Mouse (Mus musculus): ENCODE measurements around the gene Itgae. TPM values are rescaled to one million over a fixed set of nuclear protein-coding genes. Genes with fewer than 3 reads are reported as not detected.

Itgae gene
- 0.15 and 0.20 TPM in 2 replicates for polyA plus RNA-seq (2014; fragmentation: Nextera tagmentation; extraction: Ambion mirVana)

DNA sequence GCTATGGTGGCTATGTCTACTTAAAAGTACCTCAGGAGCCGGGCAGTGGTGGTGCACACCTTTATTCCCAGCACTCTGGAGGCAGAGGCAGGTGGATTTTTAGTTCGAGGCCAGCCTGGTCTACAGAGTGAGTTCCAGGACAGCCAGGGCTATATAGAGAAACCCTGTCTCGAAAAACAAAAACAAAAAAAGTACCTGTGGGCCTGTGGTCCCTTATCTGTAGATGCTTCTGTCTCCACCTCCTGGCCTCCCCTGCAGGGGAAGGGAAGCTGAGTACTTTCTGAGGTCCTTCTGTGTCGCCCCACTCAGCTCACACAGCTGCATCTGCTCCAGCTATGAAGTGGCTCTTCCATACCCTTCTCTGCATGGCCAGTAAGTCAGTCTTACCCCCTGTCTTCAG lies at the start of gene Itgae:
TSS of gene Itgae (plus strand) at position 301 of the 400 bp plus-strand sequence.
- H3K9ac ChIP-seq (ENCODE audit: low read depth, low read length): no peak within 1 kb of the TSS
- H3K4me2 ChIP-seq (replicated peaks; ENCODE audit: low read depth, low read length): no peak within 1 kb of the TSS
- WGBS: 80% methylated on average over 4 of the region's 4 CpGs

GRCm38 (mm10) chr11:73044229-73044755 lies 46.1 kb upstream of the Itgae start:
- Histone ChIP-seq H3K27ac (ENCODE audit: low read depth, low read length) (no peak overlapping the region), H3K9me3 (ENCODE audit: control insufficient read depth, low read length) (no peaks in the 10 kb centered on the region), H3K4me3 (ENCODE audit: low read depth, low read length) (no peak overlapping the region), H3K36me3 (ENCODE audit: control insufficient read depth, insufficient read depth, low read length) (no peaks in the 10 kb centered on the region), H3K27me3 (ENCODE audit: control insufficient read depth, insufficient read depth, low read length) (no peaks in the 10 kb centered on the region), H3K9ac (ENCODE audit: low read depth, low read length) (no peak overlapping the region), H3K4me1 (replicated peaks; ENCODE audit: control insufficient read depth, insufficient read depth, low read length) (0 out of 2 replicates have a peak, but pooled peaks cover 2% of the 10 kb centered on the region), H3K4me2 (replicated peaks; ENCODE audit: low read depth, low read length) (no peak overlapping the region)
- WGBS: 58% methylated on average over 6 of the region's 6 CpGs
- DNase-seq (ENCODE audit: low spot score) (no peak), ATAC-seq (ENCODE audit: low FRiP score) (no peak)

More for the DNA sequence above, at the start of gene Itgae:
- no peaks in the 10 kb centered on the region for H3K36me3 ChIP-seq (ENCODE audit: control insufficient read depth, insufficient read depth, low read length)
- H3K4me1 ChIP-seq (replicated peaks; ENCODE audit: control insufficient read depth, insufficient read depth, low read length): no peaks in the 10 kb centered on the region
- ATAC-seq (ENCODE audit: low FRiP score) (no peak), DNase-seq (ENCODE audit: low spot score) (no peak)
- H3K27me3 ChIP-seq (ENCODE audit: control insufficient read depth, insufficient read depth, low read length): no peaks in the 10 kb centered on the region
- H3K27ac ChIP-seq (ENCODE audit: low read depth, low read length): no peak within 1 kb of the TSS
- no peak within 1 kb of the TSS for H3K4me3 ChIP-seq (ENCODE audit: low read depth, low read length)
- no peaks in the 10 kb centered on the region for H3K9me3 ChIP-seq (ENCODE audit: control insufficient read depth, low read length)

- H3K9ac ChIP-seq (ENCODE audit: low read depth, low read length): no peak overlapping the region
- WGBS: 66% methylated on average over 4 of the region's 4 CpGs
- DNase-seq (ENCODE audit: low spot score) (no peak), ATAC-seq (ENCODE audit: low FRiP score) (no peak)
- no peaks in the 10 kb centered on the region for H3K9me3 ChIP-seq (ENCODE audit: control insufficient read depth, low read length)
- H3K27ac ChIP-seq (ENCODE audit: low read depth, low read length): no peak overlapping the region
- no peak overlapping the region for H3K4me2 ChIP-seq (replicated peaks; ENCODE audit: low read depth, low read length)
- H3K4me3 ChIP-seq (ENCODE audit: low read depth, low read length): no peak overlapping the region
- H3K36me3 ChIP-seq (ENCODE audit: control insufficient read depth, insufficient read depth, low read length): no peaks in the 10 kb centered on the region
- H3K4me1 ChIP-seq (replicated peaks; ENCODE audit: control insufficient read depth, insufficient read depth, low read length): 0 out of 2 replicates have a peak, but pooled peaks cover 2% of the 10 kb centered on the region
- H3K27me3 ChIP-seq (ENCODE audit: control insufficient read depth, insufficient read depth, low read length): no peaks in the 10 kb centered on the region
These were observed 45.6 kb upstream of the Itgae start for GRCm38 (mm10) chr11:73044789-73045188.

DNA sequence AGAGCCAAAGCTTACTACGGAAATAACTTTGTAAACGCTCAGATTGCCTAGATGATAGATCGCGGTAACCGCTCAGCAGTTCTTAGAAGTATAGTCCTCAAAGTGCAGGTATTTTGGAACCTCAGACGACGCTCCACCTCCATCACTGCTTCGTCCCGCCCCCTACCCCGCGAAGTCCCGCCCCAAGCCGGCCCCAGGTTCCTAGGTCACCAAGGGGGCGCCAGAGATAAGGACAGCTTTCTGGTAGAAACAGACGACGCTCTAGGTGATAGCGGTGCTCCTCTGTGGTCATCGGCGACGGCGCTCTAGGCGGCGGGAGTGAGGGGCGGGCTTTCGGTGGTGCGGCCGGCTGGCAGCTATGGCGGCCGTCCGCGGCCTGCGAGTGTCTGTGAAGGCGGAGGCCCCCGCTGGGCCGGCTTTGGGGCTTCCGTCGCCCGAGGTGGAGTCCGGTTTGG lies 42.8 kb upstream of the Itgae start, which contains the start of gene Ncbp3:
TSS of gene Ncbp3 (plus strand) at position 242 of the 455 bp plus-strand sequence.
- Histone ChIP-seq H3K27ac (ENCODE audit: low read depth, low read length) (peak within 1 kb of the TSS; percentile 87), H3K4me2 (replicated peaks; ENCODE audit: low read depth, low read length) (peak within 1 kb of the TSS; percentile 60), H3K9ac (ENCODE audit: low read depth, low read length) (peak within 1 kb of the TSS; percentile 89), H3K4me1 (replicated peaks; ENCODE audit: control insufficient read depth, insufficient read depth, low read length) (0 out of 2 replicates have a peak, but pooled peaks cover 2% of the 10 kb centered on the region), H3K4me3 (ENCODE audit: low read depth, low read length) (peak within 1 kb of the TSS; percentile 91), H3K36me3 (ENCODE audit: control insufficient read depth, insufficient read depth, low read length) (no peaks in the 10 kb centered on the region), H3K9me3 (ENCODE audit: control insufficient read depth, low read length) (no peaks in the 10 kb centered on the region), H3K27me3 (ENCODE audit: control insufficient read depth, insufficient read depth, low read length) (no peaks in the 10 kb centered on the region)
- whole genome bisulfite sequencing: under 1% methylated on average over 38 of the region's 39 CpGs
- DNase-seq (ENCODE audit: low spot score): peak; percentile 97
- ATAC-seq (ENCODE audit: low FRiP score): peak; percentile 96

DNA sequence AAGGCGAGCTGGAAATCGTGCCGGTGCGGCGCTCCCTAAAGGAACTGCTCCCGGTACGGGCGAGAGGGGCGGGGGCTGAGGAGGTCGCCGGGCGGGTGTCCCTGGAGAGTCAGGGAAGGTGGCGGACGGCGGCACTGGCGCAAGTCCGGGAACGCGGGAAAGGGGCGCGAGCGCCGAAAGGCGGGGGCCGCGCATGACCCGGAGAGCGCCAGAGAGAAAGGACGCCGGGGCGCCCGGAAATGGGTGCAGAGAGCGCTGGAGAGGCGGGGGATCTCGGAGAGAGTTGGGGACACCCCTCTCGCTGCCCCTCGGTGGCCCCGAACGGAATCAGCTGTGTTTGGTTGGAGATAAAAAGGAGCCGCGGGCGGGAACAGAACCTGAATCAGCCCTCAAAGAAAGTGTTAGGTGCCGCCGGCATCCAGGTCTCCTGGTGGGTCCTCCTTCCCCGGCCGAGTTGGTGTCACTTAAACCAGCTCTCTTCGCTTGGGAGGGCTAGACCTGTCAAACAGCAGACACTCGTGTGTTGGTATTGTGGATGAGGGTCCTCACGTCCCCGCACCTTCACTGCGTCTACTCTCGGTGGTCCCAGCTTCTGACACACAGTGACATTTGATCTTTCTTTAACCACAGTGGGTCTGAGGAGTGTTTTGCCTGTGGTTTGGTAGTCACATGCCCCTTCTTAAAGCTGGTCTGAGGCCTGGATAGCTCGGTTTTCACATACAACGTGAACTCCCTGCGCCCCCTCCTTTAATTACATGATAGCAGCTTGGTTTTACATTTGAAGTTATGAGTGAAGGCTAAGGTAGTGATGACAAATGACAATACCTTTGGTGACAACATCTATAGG lies 42.1 kb upstream of the Itgae start:
- H3K4me3 ChIP-seq (ENCODE audit: low read depth, low read length): peak overlapping the region; percentile 91
- H3K27me3 ChIP-seq (ENCODE audit: control insufficient read depth, insufficient read depth, low read length): no peaks in the 10 kb centered on the region
- H3K9me3 ChIP-seq (ENCODE audit: control insufficient read depth, low read length): no peaks in the 10 kb centered on the region
- 0 out of 2 replicates have a peak, but pooled peaks cover 2% of the 10 kb centered on the region for H3K4me1 ChIP-seq (replicated peaks; ENCODE audit: control insufficient read depth, insufficient read depth, low read length)
- H3K36me3 ChIP-seq (ENCODE audit: control insufficient read depth, insufficient read depth, low read length): no peaks in the 10 kb centered on the region
- peak overlapping the region; percentile 89 for H3K9ac ChIP-seq (ENCODE audit: low read depth, low read length)
- peak overlapping the region; percentile 60 for H3K4me2 ChIP-seq (replicated peaks; ENCODE audit: low read depth, low read length)
- peak overlapping the region; percentile 87 for H3K27ac ChIP-seq (ENCODE audit: low read depth, low read length)
- ATAC-seq (ENCODE audit: low FRiP score): peak; percentile 83
- DNase-seq (ENCODE audit: low spot score): no peak
- 1% methylated on average over 55 of the region's 55 CpGs for whole genome bisulfite sequencing

- Histone ChIP-seq H3K4me3 (ENCODE audit: low read depth, low read length) (peak overlapping the region; percentile 91), H3K4me2 (replicated peaks; ENCODE audit: low read depth, low read length) (peak overlapping the region; percentile 60; the same call in 1 of the 2 replicates), H3K9ac (ENCODE audit: low read depth, low read length) (no peak overlapping the region), H3K27ac (ENCODE audit: low read depth, low read length) (no peak overlapping the region), H3K36me3 (ENCODE audit: control insufficient read depth, insufficient read depth, low read length) (no peaks in the 10 kb centered on the region), H3K27me3 (ENCODE audit: control insufficient read depth, insufficient read depth, low read length) (no peaks in the 10 kb centered on the region), H3K4me1 (replicated peaks; ENCODE audit: control insufficient read depth, insufficient read depth, low read length) (0 out of 2 replicates have a peak, but pooled peaks cover 2% of the 10 kb centered on the region), H3K9me3 (ENCODE audit: control insufficient read depth, low read length) (no peaks in the 10 kb centered on the region)
- DNase-seq (ENCODE audit: low spot score) (peak; percentile 90), ATAC-seq (ENCODE audit: low FRiP score) (no peak)
- 8% methylated on average over 4 of the region's 4 CpGs for WGBS
These were observed 41.0 kb upstream of the Itgae start for GRCm38 (mm10) chr11:73049335-73049734.

DNA sequence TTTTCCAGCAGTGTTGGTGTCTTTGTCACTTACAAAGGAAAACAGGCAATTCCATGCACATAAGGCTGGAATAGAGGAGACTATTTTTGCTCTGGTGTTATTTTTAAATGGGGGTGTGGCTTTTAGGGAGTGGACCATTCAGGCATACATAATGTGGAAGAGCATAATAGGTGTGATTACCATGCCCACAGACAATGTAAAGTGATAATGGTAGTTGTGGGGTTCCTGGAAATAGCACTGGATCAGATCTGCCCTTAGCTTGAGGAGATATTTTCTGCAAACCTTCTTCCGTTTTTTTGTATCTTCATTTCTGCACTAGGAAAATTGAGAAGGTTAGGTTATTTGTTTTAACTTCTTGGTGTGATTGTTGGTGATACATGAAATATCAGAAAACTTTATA lies 37.6 kb upstream of the Itgae start:
- Histone ChIP-seq H3K4me2 (replicated peaks; ENCODE audit: low read depth, low read length) (no peak overlapping the region), H3K27me3 (ENCODE audit: control insufficient read depth, insufficient read depth, low read length) (no peaks in the 10 kb centered on the region), H3K9ac (ENCODE audit: low read depth, low read length) (no peak overlapping the region), H3K36me3 (ENCODE audit: control insufficient read depth, insufficient read depth, low read length) (no peaks in the 10 kb centered on the region), H3K4me3 (ENCODE audit: low read depth, low read length) (no peak overlapping the region), H3K27ac (ENCODE audit: low read depth, low read length) (no peak overlapping the region), H3K9me3 (ENCODE audit: control insufficient read depth, low read length) (no peaks in the 10 kb centered on the region), H3K4me1 (replicated peaks; ENCODE audit: control insufficient read depth, insufficient read depth, low read length) (0 out of 2 replicates have a peak, but pooled peaks cover 2% of the 10 kb centered on the region)
- ATAC-seq (ENCODE audit: low FRiP score): no peak
- WGBS: 100% methylated on average over 1 of the region's 1 CpGs
- DNase-seq (ENCODE audit: low spot score): no peak

DNA sequence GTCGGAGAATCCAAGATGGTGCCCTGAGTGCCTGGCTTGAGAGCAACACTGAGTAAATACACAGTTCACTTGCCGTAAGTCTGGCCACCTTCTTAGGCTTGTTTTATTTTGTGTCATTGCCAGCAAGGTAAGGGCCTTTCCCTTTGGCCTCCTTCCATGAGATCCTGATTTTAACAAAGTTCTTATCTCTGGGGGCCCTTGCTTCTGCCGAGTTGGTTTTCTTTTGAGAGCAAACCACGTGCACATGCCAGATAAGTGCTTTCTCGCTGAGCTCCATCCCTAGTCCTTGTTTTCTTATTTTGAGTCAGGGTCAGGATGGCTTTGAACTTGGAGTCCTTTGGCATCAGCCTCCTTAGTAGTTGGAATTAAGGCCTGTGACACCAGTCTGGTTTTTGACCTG lies 32.7 kb upstream of the Itgae start:
- Histone ChIP-seq H3K27ac (ENCODE audit: low read depth, low read length) (no peak overlapping the region), H3K4me2 (replicated peaks; ENCODE audit: low read depth, low read length) (no peak overlapping the region), H3K27me3 (ENCODE audit: control insufficient read depth, insufficient read depth, low read length) (no peaks in the 10 kb centered on the region), H3K4me1 (replicated peaks; ENCODE audit: control insufficient read depth, insufficient read depth, low read length) (no peaks in the 10 kb centered on the region), H3K9ac (ENCODE audit: low read depth, low read length) (no peak overlapping the region), H3K9me3 (ENCODE audit: control insufficient read depth, low read length) (no peaks in the 10 kb centered on the region), H3K36me3 (ENCODE audit: control insufficient read depth, insufficient read depth, low read length) (no peaks in the 10 kb centered on the region), H3K4me3 (ENCODE audit: low read depth, low read length) (no peak overlapping the region)
- 90% methylated on average over 5 of the region's 5 CpGs for WGBS
- DNase-seq (ENCODE audit: low spot score) (no peak), ATAC-seq (ENCODE audit: low FRiP score) (no peak)

All from hindbrain, embryonic 11.5 days (tissue).